Mouse (Mus musculus) fibroblast of lung, adult 2 months (primary cell): Measurements from ENCODE around the gene Bcan.

ENCODE experiments used
- DNase-seq: peaks from one replicate; pipeline ENCODE4 v3.0.0-alpha.2; 2011; ENCODE audit warnings: low read depth

Bcan gene

GRCm38 (mm10) chr3:87944838-87945600 is 55.0 kb downstream of the Bcan start:
- DNase-seq = no peak

- DNase-seq = no peak
These were observed 56.4 kb downstream of the Bcan start for GRCm38 (mm10) chr3:87943586-87943985.

GRCm38 (mm10) chr3:87942471-87942870 is 57.6 kb downstream of the Bcan start:
- peak; percentile 80 for DNase-seq

- no peak for DNase-seq
These were observed 59.4 kb downstream of the Bcan start for GRCm38 (mm10) chr3:87940611-87941010.
